Mouse (Mus musculus): Measurements from ENCODE around the gene Kif1a. TPM values are rescaled to one million over a fixed set of nuclear protein-coding genes. Genes with fewer than 3 reads are reported as not detected.

The Kif1a gene
- polyA plus RNA-seq (2012) = not detected in 2 replicates

GRCm38 (mm10) chr1:93101571-93102061, at the start of gene Kif1a:
Kif1a (minus strand) TSS chr1:93101951.
- TF ChIP-seq GATA1 (IDR thresholded peaks at IDR 0.05; ENCODE audit: low read length) = no peak

- TF ChIP-seq GATA1 (IDR thresholded peaks at IDR 0.05; ENCODE audit: low read length) = no peak
These were observed 49.3 kb upstream of the Kif1a start for GRCm38 (mm10) chr1:93150907-93151661.

GRCm38 (mm10) chr1:93144176-93144575, 42.4 kb upstream of the Kif1a start:
- TF ChIP-seq GATA1 (IDR thresholded peaks at IDR 0.05; ENCODE audit: low read length) = no peak

GRCm38 (mm10) chr1:93142871-93143270, 41.1 kb upstream of the Kif1a start:
- TF ChIP-seq GATA1 (IDR thresholded peaks at IDR 0.05; ENCODE audit: low read length) = no peak

GRCm38 (mm10) chr1:93139713-93140112, 38.0 kb upstream of the Kif1a start:
- TF ChIP-seq GATA1 (IDR thresholded peaks at IDR 0.05; ENCODE audit: low read length) = no peak

GRCm38 (mm10) chr1:93138534-93138933, 36.8 kb upstream of the Kif1a start:
- no peak for TF ChIP-seq GATA1 (IDR thresholded peaks at IDR 0.05; ENCODE audit: low read length)

- no peak for TF ChIP-seq GATA1 (IDR thresholded peaks at IDR 0.05; ENCODE audit: low read length)
These were observed 33.3 kb upstream of the Kif1a start, which contains the start of gene Agxt for GRCm38 (mm10) chr1:93135036-93135526. Agxt (plus strand) TSS chr1:93135240.

GRCm38 (mm10) chr1:93132676-93133075, 30.9 kb upstream of the Kif1a start:
- TF ChIP-seq GATA1 (IDR thresholded peaks at IDR 0.05; ENCODE audit: low read length) = no peak

GRCm38 (mm10) chr1:93130242-93130983, 28.7 kb upstream of the Kif1a start:
- TF ChIP-seq GATA1 (IDR thresholded peaks at IDR 0.05; ENCODE audit: low read length) = no peak

GRCm38 (mm10) chr1:93128710-93129349, 27.1 kb upstream of the Kif1a start:
- TF ChIP-seq GATA1 (IDR thresholded peaks at IDR 0.05; ENCODE audit: low read length) = no peak

- TF ChIP-seq GATA1 (IDR thresholded peaks at IDR 0.05; ENCODE audit: low read length) = no peak
These were observed 26.5 kb upstream of the Kif1a start for GRCm38 (mm10) chr1:93128209-93128608.

- no peak for TF ChIP-seq GATA1 (IDR thresholded peaks at IDR 0.05; ENCODE audit: low read length)
These were observed 23.5 kb upstream of the Kif1a start for GRCm38 (mm10) chr1:93125256-93125655.

- no peak for TF ChIP-seq GATA1 (IDR thresholded peaks at IDR 0.05; ENCODE audit: low read length)
These were observed 22.3 kb upstream of the Kif1a start for GRCm38 (mm10) chr1:93124066-93124465.

- no peak for TF ChIP-seq GATA1 (IDR thresholded peaks at IDR 0.05; ENCODE audit: low read length)
These were observed 21.6 kb upstream of the Kif1a start for GRCm38 (mm10) chr1:93123179-93123854.

- TF ChIP-seq GATA1 (IDR thresholded peaks at IDR 0.05; ENCODE audit: low read length) = no peak
These were observed 17.1 kb upstream of the Kif1a start for GRCm38 (mm10) chr1:93118816-93119215.
